13 mouse cellular contexts compared by ENCODE assay signal in genomic region chr1:181984811-181985210, GRCm38 (mm10).
"Had no signal": no experiment of that assay in that cellular context is flagged by ENCODE, and none has a peak within 500 bp of the region (broad histone marks: within the 10 kb centered on the region; RNA-seq: fewer than 3 reads in every experiment).

No protein-coding gene starts in this region.

- DNase-seq: gastrocnemius, adult 2 months; gastrocnemius, postnatal 10 days; gastrocnemius, postnatal 25 days; heart, adult 18-20 months; heart, postnatal 10 days; heart, postnatal 4 days; kidney, adult 18-20 months; kidney, adult 8-10 months; kidney, postnatal 10 days; kidney, postnatal 25 days; kidney, postnatal 4 days; liver; liver, embryonic 13.5 days had no signal
